ENCODE assay signal across 8 mouse cellular contexts in genomic region chr7:113270551-113270950, GRCm38 (mm10).
DNase-seq lines count a peak whose midpoint lies in the region; ATAC-seq and TF ChIP-seq lines count a peak whose summit lies in the region.

No protein-coding gene starts in this region.

- H3K9me3 ChIP-seq in intestine, postnatal 0 days (ENCODE audit: control insufficient read depth): no peaks in the 10 kb centered on the region
- H3K9me3 ChIP-seq in stomach, postnatal 0 days (ENCODE audit: control insufficient read depth, low read length): no peaks in the 10 kb centered on the region

- no peak overlapping the region for H3K9ac ChIP-seq in intestine, postnatal 0 days (ENCODE audit: low read depth, low read length)
- H3K9ac ChIP-seq in stomach, postnatal 0 days (ENCODE audit: low read length): no peak overlapping the region

- H3K4me3 ChIP-seq in intestine, postnatal 0 days (ENCODE audit: low read depth, low read length): no peak overlapping the region
- no peak overlapping the region for H3K4me3 ChIP-seq in stomach, postnatal 0 days (ENCODE audit: low read depth, low read length)

- no peak for TF ChIP-seq CTCF in intestine, postnatal 0 days (IDR thresholded peaks at IDR 0.05; ENCODE audit: low read depth)
- TF ChIP-seq CTCF in stomach, postnatal 0 days (IDR thresholded peaks at IDR 0.05; ENCODE audit: low read depth): no peak

- no peak overlapping the region for H3K27ac ChIP-seq in intestine, postnatal 0 days (ENCODE audit: low read depth, low read length)
- no peak overlapping the region for H3K27ac ChIP-seq in stomach, postnatal 0 days (replicated peaks)

- H3K4me1 ChIP-seq in intestine, postnatal 0 days (replicated peaks; ENCODE audit: control insufficient read depth, insufficient read depth, low read length): no peaks in the 10 kb centered on the region; the same call in 1 of the 2 replicates
- peaks cover 4% of the 10 kb centered on the region; the same call in 1 of the 2 replicates for H3K4me1 ChIP-seq in stomach, postnatal 0 days (replicated peaks; ENCODE audit: control insufficient read depth, insufficient read depth)

- no peak for ATAC-seq in intestine, postnatal 0 days
- ATAC-seq in stomach, postnatal 0 days (ENCODE audit: low FRiP score, low TSS enrichment): no peak

- no peak for TF ChIP-seq EP300 in stomach, postnatal 0 days (optimal IDR thresholded peaks at IDR 0.05)

- intact Hi-C loops in gastrocnemius, postnatal 14 days (cut with DNase I; ENCODE audit: low total_unique reads): no loop called here

- no peak overlapping the region for H3K4me2 ChIP-seq in intestine, postnatal 0 days (replicated peaks; ENCODE audit: low read depth)
- no peak overlapping the region for H3K4me2 ChIP-seq in stomach, postnatal 0 days (replicated peaks; ENCODE audit: low read depth)

- no peaks in the 10 kb centered on the region for H3K27me3 ChIP-seq in intestine, postnatal 0 days (replicated peaks; ENCODE audit: control insufficient read depth, insufficient read depth, low read length)
- H3K27me3 ChIP-seq in stomach, postnatal 0 days (ENCODE audit: control insufficient read depth, insufficient read depth, low read length): no peaks in the 10 kb centered on the region

- WGBS in intestine, postnatal 0 days: 64% methylated on average over 10 of the region's 10 CpGs
- WGBS in stomach, postnatal 0 days: 60% methylated on average over 10 of the region's 10 CpGs

- DNase-seq in adrenal gland, postnatal 25 days: peak; percentile 48
- no peak for DNase-seq in adrenal gland, adult 2 months
- peak; percentile 21 to 49 for DNase-seq in kidney, postnatal 36 days
- DNase-seq in kidney, adult 11 months: no peak
- peak; percentile 29 for DNase-seq in MN1 (ENCODE audit: low spot score)
- DNase-seq in gastrocnemius, postnatal 14 days: peak; percentile 40
- no peak for DNase-seq in stomach, postnatal 0 days (ENCODE audit: low spot score)

- no peaks in the 10 kb centered on the region for H3K36me3 ChIP-seq in intestine, postnatal 0 days (ENCODE audit: control insufficient read depth, insufficient read depth)
- H3K36me3 ChIP-seq in stomach, postnatal 0 days (ENCODE audit: control insufficient read depth, insufficient read depth, low read length): no peaks in the 10 kb centered on the region; the same call in 1 of the 2 replicates

Comparison
In these comparisons a context has a peak if more than half of its experiments do, and no peak if none do; other contexts are left out.
1. DNase-seq: peak in adrenal gland, postnatal 25 days (single experiment), kidney, postnatal 36 days (2 of 2), MN1 (single experiment) and gastrocnemius, postnatal 14 days (single experiment); none in adrenal gland, adult 2 months (single experiment), kidney, adult 11 months (single experiment) and stomach, postnatal 0 days (single experiment).